Mouse (Mus musculus) hindbrain, embryonic 11.5 days (tissue): ENCODE data around the gene Sco1. TPM values are rescaled to one million over a fixed set of nuclear protein-coding genes. Genes with fewer than 3 reads are reported as not detected.

Experiments
- ATAC-seq: fragments of 200-750 bp; cut with Nextera tagmentation; 2 replicates; pipeline ENCODE4 v1.8.0; 2017; ENCODE audit warnings: mild to moderate bottlenecking, moderate TSS enrichment, moderate library complexity; ENCODE audit not compliant: low FRiP score
- DNase-seq: peaks from one replicate; pipeline ENCODE4 v3.0.0-alpha.2; 2015; ENCODE audit warnings: low spot score
- H3K27ac ChIP-seq: fragments of 300-500 bp; sonication (generic); 2 replicates; pipeline ENCODE4 v1.5.1; 2014; ENCODE audit warnings: mild to moderate bottlenecking, low read depth, low read length
- H3K27me3 ChIP-seq: fragments of 300-500 bp; sonication (generic); 2 replicates; pipeline ENCODE4 v1.6.1; 2014; ENCODE audit warnings: mild to moderate bottlenecking, low read length, moderate library complexity, mixed read lengths; ENCODE audit not compliant: control insufficient read depth, insufficient read depth
- H3K36me3 ChIP-seq: fragments of 300-500 bp; sonication (generic); 2 replicates; pipeline ENCODE4 v1.6.1; 2014; ENCODE audit warnings: mild to moderate bottlenecking, low read length, moderate library complexity, mixed read lengths; ENCODE audit not compliant: control insufficient read depth, insufficient read depth
- H3K4me1 ChIP-seq: fragments of 300-500 bp; sonication (generic); replicated peaks from 2 replicates; pipeline ENCODE4 v1.6.1; 2014; ENCODE audit warnings: low read length, mixed read lengths; ENCODE audit not compliant: control insufficient read depth, insufficient read depth
- H3K4me2 ChIP-seq: fragments of 300-500 bp; sonication (generic); replicated peaks from 2 replicates; pipeline ENCODE4 v1.6.1; 2014; ENCODE audit warnings: mild to moderate bottlenecking, low read depth, low read length
- H3K4me3 ChIP-seq: fragments of 300-500 bp; sonication (generic); 2 replicates; pipeline ENCODE4 v1.5.1; 2014; ENCODE audit warnings: low read depth, low read length
- H3K9ac ChIP-seq: fragments of 300-500 bp; sonication (generic); 2 replicates; pipeline ENCODE4 v1.6.1; 2014; ENCODE audit warnings: low read depth, low read length
- H3K9me3 ChIP-seq: fragments of 300-500 bp; sonication (generic); 2 replicates; pipeline ENCODE4 v1.6.1; 2016; ENCODE audit warnings: low read length; ENCODE audit not compliant: control insufficient read depth
- WGBS: fragments of 180-500 bp; shearing (Covaris S2); extraction: QIAGEN DNeasy Blood & Tissue Kit; methylation state at CpG from one replicate; pipeline ENCODE4 v1.1.7; 2014; 5-methylcytosine and 5-hydroxymethylcytosine counted together
- polyA plus RNA-seq: library from polyadenylated mRNA; unstranded; fragments of >200 nt; fragmentation: Nextera tagmentation; extraction: Ambion mirVana; gene quantifications from 2 replicates; pipeline ENCODE4 v1.2.1, GENCODE M21; 2014

The Sco1 gene
- polyA plus RNA-seq, 1 experiment from 2014 or later: 20.0 TPM

GRCm38 (mm10) chr11:67051676-67052320 lies 672 bp upstream of the Sco1 start:
- Histone ChIP-seq H3K9me3 (no peaks in the 10 kb centered on the region), H3K27me3 (no peaks in the 10 kb centered on the region), H3K4me1 (no peaks in the 10 kb centered on the region; the same call in 1 of the 2 replicates), H3K4me3 (peak overlapping the region; percentile 92), H3K27ac (peak overlapping the region; percentile 73), H3K4me2 (peak overlapping the region; percentile 69), H3K9ac (peak overlapping the region; percentile 84), H3K36me3 (no peaks in the 10 kb centered on the region)
- no peak for DNase-seq
- ATAC-seq: peak; percentile 36; the same call in 1 of the 2 replicates
- WGBS: 12% methylated on average over 16 of the region's 16 CpGs

GRCm38 (mm10) chr11:67054754-67055365 lies 2.4 kb downstream of the Sco1 start:
- H3K27ac ChIP-seq: no peak overlapping the region
- ATAC-seq: no peak
- no peak overlapping the region for H3K4me3 ChIP-seq
- H3K27me3 ChIP-seq: no peaks in the 10 kb centered on the region
- peaks cover 3% of the 10 kb centered on the region; the same call in 1 of the 2 replicates for H3K36me3 ChIP-seq
- H3K4me1 ChIP-seq: no peaks in the 10 kb centered on the region; the same call in 1 of the 2 replicates
- no peak overlapping the region for H3K4me2 ChIP-seq
- DNase-seq: no peak
- no peak overlapping the region for H3K9ac ChIP-seq
- no peaks in the 10 kb centered on the region for H3K9me3 ChIP-seq
- 93% methylated on average over 8 of the region's 8 CpGs for WGBS

- H3K4me2 ChIP-seq: no peak overlapping the region
- H3K4me3 ChIP-seq: no peak overlapping the region
- H3K9me3 ChIP-seq: no peaks in the 10 kb centered on the region
- no peaks in the 10 kb centered on the region for H3K27me3 ChIP-seq
- no peak for DNase-seq
- H3K4me1 ChIP-seq: no peaks in the 10 kb centered on the region
- H3K36me3 ChIP-seq: peaks cover 7% of the 10 kb centered on the region; the same call in 1 of the 2 replicates
- no peak overlapping the region for H3K27ac ChIP-seq
- ATAC-seq: no peak
- H3K9ac ChIP-seq: no peak overlapping the region
- WGBS: 94% methylated on average over 2 of the region's 2 CpGs
Measured at GRCm38 (mm10) chr11:67061311-67061710, 8.8 kb downstream of the Sco1 start.

- WGBS: 98% methylated on average over 3 of the region's 3 CpGs
- ATAC-seq (no peak), DNase-seq (no peak)
- Histone ChIP-seq H3K27ac (no peak overlapping the region), H3K36me3 (peaks cover 5% of the 10 kb centered on the region; the same call in 1 of the 2 replicates), H3K4me3 (no peak overlapping the region), H3K4me2 (no peak overlapping the region), H3K9me3 (no peaks in the 10 kb centered on the region), H3K4me1 (no peaks in the 10 kb centered on the region), H3K27me3 (no peaks in the 10 kb centered on the region), H3K9ac (no peak overlapping the region)
Measured at GRCm38 (mm10) chr11:67062726-67063125, 10.3 kb downstream of the Sco1 start.

DNA sequence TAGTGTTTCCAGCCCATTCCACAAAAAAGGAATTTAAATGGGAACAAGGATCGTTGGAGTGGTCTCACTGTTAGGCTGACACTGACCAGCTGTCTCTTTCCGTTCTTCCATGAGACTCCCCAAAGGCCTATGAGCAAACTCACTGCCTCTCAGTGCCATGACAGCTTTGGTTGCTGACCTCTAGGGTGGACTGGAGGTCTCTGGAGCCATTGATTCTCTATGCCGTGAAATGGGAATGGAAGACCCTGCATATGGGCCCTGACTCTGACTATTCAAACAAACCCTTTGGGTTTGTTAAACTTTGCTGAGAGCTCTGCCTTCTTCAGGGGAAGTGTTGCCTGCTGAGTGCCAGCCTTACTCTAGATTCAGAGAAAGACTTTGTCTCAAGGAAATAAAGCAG lies 15.3 kb downstream of the Sco1 start:
- Histone ChIP-seq H3K9ac (no peak overlapping the region), H3K4me2 (no peak overlapping the region), H3K4me1 (no peaks in the 10 kb centered on the region), H3K27me3 (no peaks in the 10 kb centered on the region), H3K27ac (no peak overlapping the region), H3K36me3 (0 out of 2 replicates have a peak, but pooled peaks cover 4% of the 10 kb centered on the region), H3K9me3 (no peaks in the 10 kb centered on the region), H3K4me3 (no peak overlapping the region)
- ATAC-seq (no peak), DNase-seq (no peak)
- 96% methylated on average over 3 of the region's 3 CpGs for WGBS

GRCm38 (mm10) chr11:67072615-67073130 lies 20.2 kb downstream of the Sco1 start:
- no peak overlapping the region for H3K4me3 ChIP-seq
- H3K4me1 ChIP-seq: no peaks in the 10 kb centered on the region
- no peak overlapping the region for H3K4me2 ChIP-seq
- DNase-seq: no peak
- H3K9me3 ChIP-seq: no peaks in the 10 kb centered on the region
- H3K9ac ChIP-seq: no peak overlapping the region
- 75% methylated on average over 15 of the region's 15 CpGs for WGBS
- no peak overlapping the region for H3K27ac ChIP-seq
- no peaks in the 10 kb centered on the region for H3K36me3 ChIP-seq
- ATAC-seq: no peak
- no peaks in the 10 kb centered on the region for H3K27me3 ChIP-seq

DNA sequence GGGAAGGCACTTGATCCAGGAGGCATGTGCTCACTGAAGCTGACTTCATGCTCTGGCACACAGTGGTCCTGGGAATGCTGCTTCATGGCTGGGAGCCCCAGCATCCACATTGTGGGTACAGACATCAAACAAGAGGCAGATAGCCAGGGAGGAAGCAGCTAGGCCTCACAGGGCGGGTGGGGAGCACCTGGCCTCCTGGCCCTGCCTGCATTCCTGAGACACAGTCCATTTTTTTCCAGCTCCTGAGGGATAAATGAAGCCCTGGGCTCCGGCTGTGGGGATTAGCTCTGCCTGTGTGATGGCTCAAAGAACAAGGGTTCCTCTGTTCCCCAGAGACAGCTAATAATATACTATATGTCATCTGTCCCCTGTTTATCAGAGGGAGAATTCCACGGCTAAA lies 22.6 kb downstream of the Sco1 start:
- Histone ChIP-seq H3K9ac (no peak overlapping the region), H3K27ac (no peak overlapping the region), H3K36me3 (no peaks in the 10 kb centered on the region), H3K4me3 (no peak overlapping the region), H3K9me3 (no peaks in the 10 kb centered on the region), H3K4me2 (no peak overlapping the region), H3K4me1 (no peaks in the 10 kb centered on the region), H3K27me3 (no peaks in the 10 kb centered on the region)
- WGBS: 49% methylated on average over 3 of the region's 3 CpGs
- DNase-seq: no peak
- no peak for ATAC-seq

GRCm38 (mm10) chr11:67076781-67077180 lies 24.3 kb downstream of the Sco1 start:
- no peaks in the 10 kb centered on the region for H3K36me3 ChIP-seq
- H3K27ac ChIP-seq: no peak overlapping the region
- H3K9me3 ChIP-seq: no peaks in the 10 kb centered on the region
- H3K4me3 ChIP-seq: no peak overlapping the region
- H3K27me3 ChIP-seq: no peaks in the 10 kb centered on the region
- H3K9ac ChIP-seq: no peak overlapping the region
- H3K4me2 ChIP-seq: no peak overlapping the region
- H3K4me1 ChIP-seq: no peaks in the 10 kb centered on the region
- ATAC-seq (no peak), DNase-seq (no peak)
- 92% methylated on average over 5 of the region's 5 CpGs for WGBS

GRCm38 (mm10) chr11:67077435-67077834 lies 25.0 kb downstream of the Sco1 start:
- Histone ChIP-seq H3K9ac (no peak overlapping the region), H3K9me3 (no peaks in the 10 kb centered on the region), H3K27ac (no peak overlapping the region), H3K27me3 (no peaks in the 10 kb centered on the region), H3K4me3 (no peak overlapping the region), H3K36me3 (no peaks in the 10 kb centered on the region), H3K4me2 (no peak overlapping the region), H3K4me1 (no peaks in the 10 kb centered on the region)
- DNase-seq (no peak), ATAC-seq (no peak)
- whole genome bisulfite sequencing: 62% methylated on average over 3 of the region's 3 CpGs
